Mouse (Mus musculus) v-Abl transformed pro-B cells (cell line): ENCODE results near the gene Snrnp25.

Experiments
- in situ Hi-C, 2 experiments: fragments of 400-800 bp; cut with MboI; formaldehyde crosslinking; loops; one replicate each; pipeline ENCODE4 v1.15.1; 2025; ENCODE audit not compliant: unreplicated experiment in 2 of 2

The Snrnp25 gene

DNA sequence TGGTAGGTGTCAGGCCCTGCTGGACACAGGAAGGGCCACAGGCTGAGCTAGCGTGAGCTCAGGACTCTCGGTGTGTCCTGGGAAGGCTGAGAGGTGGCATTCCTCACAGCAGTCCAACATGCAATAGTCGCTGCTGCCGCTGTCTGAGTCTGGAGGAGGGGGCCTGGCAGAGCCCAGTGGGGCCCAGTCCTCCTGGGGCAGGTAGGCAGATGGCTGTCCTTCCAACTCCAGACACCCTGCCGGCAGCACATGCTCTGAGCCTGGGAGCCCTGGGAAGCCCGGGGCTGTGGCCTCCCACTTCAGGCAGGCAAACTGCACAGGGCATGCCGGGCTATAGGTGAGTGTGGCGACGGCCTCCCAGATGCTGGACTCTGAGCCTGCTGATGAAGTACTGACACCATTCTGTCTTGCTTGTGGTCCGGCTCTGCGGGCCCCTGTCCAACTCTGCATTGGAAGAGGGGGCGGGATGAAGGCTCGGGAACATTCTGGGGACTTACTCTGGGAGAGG lies 14.6 kb upstream of the Snrnp25 start:
- in situ Hi-C loops = no loop called here

- in situ Hi-C loops = no loop called here
These were observed 12.1 kb upstream of the Snrnp25 start for GRCm38 (mm10) chr11:32193156-32193555.

DNA sequence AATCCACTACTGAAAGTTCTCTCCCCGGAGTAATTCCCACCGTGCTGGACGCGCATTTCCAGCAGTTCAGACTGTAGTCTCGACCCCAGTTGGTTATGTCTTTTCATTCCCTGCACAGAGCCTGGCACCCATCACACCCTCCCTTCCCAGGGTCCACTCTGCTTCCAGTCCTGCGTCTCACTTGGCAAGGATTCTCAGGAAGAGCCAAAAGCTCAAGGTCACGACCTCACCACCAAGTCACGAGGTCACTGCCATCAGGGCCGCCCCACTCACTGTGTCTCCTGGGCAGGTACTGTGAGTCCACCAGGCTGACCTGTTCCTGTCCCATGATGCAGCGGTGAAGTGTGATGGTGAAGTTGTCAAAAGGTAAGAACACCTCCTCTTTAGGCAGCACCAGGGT lies 11.1 kb upstream of the Snrnp25 start:
- in situ Hi-C loops = no loop called here

GRCm38 (mm10) chr11:32194626-32195025 lies 10.6 kb upstream of the Snrnp25 start:
- in situ Hi-C loops = no loop called here

DNA sequence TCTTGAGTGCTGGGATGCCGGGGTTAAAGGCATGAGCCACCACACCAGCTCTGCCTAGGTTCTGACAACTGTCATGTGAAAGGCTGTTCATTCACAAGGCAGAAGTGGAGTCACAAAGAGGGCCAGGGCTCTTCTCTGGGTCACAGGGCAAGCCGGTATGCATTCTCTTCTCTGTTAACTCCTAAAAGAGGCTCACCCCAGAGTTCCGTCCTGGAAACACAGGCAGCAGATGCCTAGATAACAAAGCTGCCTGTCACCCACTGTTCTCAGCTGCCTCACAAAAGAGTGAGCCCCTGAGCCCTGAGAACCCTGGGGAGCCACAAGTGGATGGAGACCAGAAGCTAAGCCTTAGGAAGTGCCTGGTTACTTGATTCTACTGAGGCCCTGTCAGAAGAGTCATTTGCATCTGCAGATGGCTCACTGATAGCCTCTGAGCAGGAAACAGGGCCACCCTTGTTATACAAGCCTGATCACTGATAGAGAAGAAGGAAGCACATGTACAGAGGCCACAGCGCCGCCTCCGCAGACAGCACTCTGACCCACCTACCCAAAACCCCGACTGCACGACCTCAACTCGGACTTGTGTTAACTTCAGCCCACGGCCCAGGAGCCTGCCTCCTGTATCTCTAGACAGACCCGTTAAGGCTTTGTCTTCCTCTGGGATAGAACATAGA lies 9.2 kb upstream of the Snrnp25 start:
- in situ Hi-C loops = no loop called here

GRCm38 (mm10) chr11:32196727-32197126 lies 8.5 kb upstream of the Snrnp25 start:
- in situ Hi-C loops = no loop called here

GRCm38 (mm10) chr11:32197766-32198165 lies 7.4 kb upstream of the Snrnp25 start:
- in situ Hi-C loops = no loop called here

- in situ Hi-C loops = no loop called here
These were observed 6.8 kb upstream of the Snrnp25 start for GRCm38 (mm10) chr11:32198256-32198955.

DNA sequence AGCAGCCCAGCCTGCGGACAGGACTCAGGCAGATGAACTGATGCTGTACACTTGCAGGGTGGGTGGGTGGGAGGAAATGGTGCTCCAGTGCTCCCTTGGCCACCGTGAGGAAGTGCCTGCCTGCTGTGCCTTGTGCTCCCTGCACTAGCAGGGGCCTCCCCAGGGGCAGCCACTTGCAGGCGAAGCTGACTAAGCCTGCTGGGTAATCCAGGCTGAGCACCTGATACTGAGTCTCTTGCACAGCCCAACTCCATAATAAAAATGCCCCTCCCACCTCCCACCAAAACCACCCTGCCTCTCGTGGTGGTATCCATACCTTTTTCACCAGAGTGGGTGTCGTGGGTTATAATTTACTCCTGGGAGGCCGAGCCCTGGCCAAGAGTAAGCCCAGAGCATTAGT lies 6.0 kb upstream of the Snrnp25 start:
- in situ Hi-C loops = no loop called here

DNA sequence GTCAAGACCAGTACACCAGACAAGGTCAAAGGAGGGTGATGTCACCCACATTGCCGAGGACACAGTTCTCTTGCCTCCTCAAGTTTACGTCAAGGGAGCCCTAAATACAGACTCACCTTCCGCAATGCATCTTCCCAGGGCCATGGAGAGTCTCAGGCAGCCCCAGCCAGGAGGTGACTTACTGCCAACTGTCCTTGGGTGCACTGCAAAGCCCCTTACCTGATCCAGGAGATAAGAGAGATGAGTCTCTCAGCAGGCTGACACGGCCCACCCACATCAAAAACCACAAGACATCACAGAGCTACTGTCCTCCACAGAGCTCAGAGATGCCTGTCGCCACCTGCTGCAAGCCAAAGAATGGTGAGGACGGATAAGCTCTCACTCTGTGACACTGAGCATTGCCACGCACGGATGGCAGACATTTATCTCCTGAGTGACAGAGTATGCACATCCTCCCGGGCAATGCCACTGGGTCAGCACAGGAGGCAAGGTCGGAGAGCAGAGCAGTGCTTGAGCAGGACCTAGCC lies 5.1 kb upstream of the Snrnp25 start, which contains the start of gene Il9r:
Gene Il9r (minus strand): TSS at position 205 of the 527 bp plus-strand sequence.
- in situ Hi-C loops = loop anchor here (10.0 to 25.0 kb wide), 2 partner anchors 437 to 965 kb away; partner anchors contain the start of genes Npm1 (in 2 of the 2) and Fbxw11 (in 1 of the 2)

DNA sequence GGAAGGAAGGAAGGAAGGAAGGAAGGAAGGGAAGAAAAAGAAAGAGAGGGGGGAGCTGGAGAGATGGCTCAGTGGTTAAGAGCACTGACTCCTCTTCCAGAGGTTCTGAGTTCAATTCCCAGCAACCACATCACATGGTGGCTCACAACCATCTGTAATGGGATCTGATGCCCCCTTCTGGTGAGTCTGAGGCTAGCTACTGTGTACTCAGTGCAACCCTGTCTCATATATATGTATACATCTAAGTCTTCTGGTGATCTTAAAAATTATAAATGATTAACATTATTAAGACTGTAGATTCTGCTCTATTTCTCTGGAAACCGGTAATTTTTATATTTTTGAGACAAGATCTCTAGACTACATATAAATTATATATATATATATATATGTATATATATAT lies 4.2 kb upstream of the Snrnp25 start:
- in situ Hi-C loops = loop anchor here (10.0 to 25.0 kb wide), 2 partner anchors 436 to 964 kb away; partner anchors contain the start of genes Npm1 (in 2 of the 2) and Fbxw11 (in 1 of the 2)

DNA sequence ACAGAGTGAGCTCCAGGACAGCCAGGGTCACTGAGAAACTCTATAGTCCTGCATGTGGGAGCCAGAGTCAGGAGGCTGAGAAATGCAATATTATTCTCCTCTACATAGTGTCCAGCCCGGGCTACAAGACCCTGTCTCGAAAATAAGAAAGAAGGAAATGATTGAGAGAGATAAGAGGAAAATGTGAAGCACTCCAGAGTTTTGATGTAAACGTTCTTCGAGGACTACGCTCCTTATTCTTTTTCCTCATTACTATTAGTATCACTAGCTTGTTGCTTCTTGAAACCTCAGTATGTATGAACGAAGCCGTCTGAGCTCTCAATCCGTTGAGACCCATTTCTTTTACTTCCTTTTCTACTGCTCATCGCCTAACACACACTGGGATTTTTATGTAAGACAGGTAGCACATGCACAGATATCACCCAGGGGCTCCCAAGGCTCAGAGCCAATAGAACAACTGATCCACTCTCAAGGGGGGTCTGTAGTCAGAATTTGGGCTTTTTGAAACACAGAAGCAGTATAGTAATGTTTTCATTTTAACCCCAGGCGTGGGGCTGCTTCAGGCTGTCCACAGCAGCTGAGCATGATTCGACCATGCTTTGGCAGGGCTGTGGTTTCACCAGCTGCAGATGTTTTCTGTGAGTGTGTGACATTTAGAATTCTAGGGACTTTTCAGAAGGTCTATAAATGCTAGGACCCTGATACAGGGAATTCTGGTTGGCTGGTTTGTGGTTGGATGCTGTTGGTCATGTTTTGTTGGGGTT lies 3.1 kb upstream of the Snrnp25 start:
- in situ Hi-C loops = loop anchor here (10.0 to 25.0 kb wide), 2 partner anchors 435 to 963 kb away; partner anchors contain the start of genes Npm1 (in 2 of the 2) and Fbxw11 (in 1 of the 2)

- in situ Hi-C loops = loop anchor here (5.0 to 25.0 kb wide), 2 partner anchors 42 to 427 kb away; partner anchors contain the start of gene Fbxw11 (in 1 of the 2)
These were observed 5.4 kb downstream of the Snrnp25 start for GRCm38 (mm10) chr11:32210623-32211022.

DNA sequence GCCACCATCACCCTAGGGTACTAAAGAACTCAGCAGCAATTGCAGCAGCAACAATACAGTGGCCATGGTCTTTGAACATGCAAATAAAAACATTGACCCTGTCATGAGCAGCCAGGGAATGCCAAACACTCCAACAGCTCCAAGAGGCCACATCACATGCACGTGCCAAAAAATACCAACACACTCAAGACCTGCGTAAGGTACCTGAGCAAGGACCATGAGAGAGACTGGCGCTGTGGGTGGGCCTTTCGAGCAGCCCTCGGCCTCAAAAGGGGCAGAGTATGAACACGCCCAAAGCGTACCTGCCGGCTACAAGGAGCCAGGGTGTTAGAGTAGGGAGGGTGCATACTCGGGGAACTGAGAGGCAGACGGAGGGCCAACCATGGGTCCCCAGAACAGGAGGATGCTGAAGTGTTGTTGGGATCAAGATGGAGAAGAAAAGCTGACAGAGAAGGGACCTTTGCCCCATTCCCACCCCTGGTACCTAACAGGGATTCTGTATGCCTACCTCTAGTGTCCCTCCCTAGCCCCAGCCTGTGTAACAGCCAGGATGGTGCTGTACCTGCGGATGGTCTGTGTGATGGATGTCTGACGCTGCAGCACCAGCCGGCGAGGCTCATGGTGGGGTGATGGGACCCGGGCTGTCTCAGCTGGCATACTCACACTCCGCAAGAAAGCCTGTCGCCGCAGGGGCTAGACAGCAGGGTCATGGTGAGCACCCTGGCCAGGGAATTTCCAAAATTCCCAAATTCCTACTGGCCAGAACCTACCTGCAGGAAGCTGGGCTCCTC lies 10.4 kb downstream of the Snrnp25 start:
- in situ Hi-C loops = loop anchor here in 1 of 2 experiments (25.0 kb wide), 1 partner anchor 422 kb away; the partner anchor contains the start of gene Fbxw11

DNA sequence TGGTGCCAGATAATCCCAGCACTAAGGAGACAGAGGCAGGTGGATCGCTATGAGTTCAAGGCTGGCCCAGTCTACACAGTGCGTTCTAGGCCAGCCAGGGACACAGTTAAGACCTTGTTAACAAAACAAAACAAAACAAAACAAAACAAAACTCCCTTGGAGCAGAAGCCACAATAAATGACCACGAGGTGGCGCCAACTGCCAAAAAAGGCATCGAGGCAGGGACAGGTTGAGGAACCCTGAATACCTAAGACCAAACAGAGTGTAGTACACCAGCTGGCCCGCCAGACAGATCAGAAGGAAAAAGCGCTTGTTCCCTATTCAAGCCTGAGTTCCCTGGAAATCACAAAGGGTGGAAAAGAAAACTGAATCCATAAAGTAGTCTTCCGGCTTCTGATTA lies 11.6 kb downstream of the Snrnp25 start:
- in situ Hi-C loops = loop anchor here in 1 of 2 experiments (25.0 kb wide), 1 partner anchor 420 kb away; the partner anchor contains the start of gene Fbxw11

GRCm38 (mm10) chr11:32218501-32219050 lies 13.4 kb downstream of the Snrnp25 start:
- in situ Hi-C loops = loop anchor here in 1 of 2 experiments (25.0 kb wide), 1 partner anchor 419 kb away; the partner anchor contains the start of gene Fbxw11

DNA sequence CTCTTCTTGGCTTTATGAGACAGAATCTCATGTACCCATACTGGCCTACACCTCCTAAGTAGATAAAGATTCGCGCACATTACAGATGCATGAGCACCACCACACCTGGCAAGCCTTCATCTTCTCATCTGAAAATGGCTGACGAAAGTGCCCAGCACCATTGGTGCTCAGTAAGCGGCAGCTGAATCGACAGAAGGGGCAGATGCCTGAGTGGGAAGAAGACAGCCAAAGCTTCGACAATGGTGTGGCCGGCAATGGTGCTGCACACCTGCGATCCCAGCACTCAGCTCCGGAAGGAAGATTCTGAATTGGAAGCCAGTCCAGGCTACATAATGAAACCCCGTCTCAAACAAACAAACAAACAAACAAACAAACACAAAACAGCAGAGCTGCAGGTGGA lies 14.1 kb downstream of the Snrnp25 start:
- in situ Hi-C loops = loop anchor here in 1 of 2 experiments (25.0 kb wide), 1 partner anchor 418 kb away; the partner anchor contains the start of gene Fbxw11

- in situ Hi-C loops = loop anchor here in 1 of 2 experiments (25.0 kb wide), 1 partner anchor 417 kb away; the partner anchor contains the start of gene Fbxw11
These were observed 15.5 kb downstream of the Snrnp25 start for GRCm38 (mm10) chr11:32220607-32221224.
